Mouse (Mus musculus) CH12.LX (cell line): ENCODE results near the gene Cntrl. TPM values are rescaled to one million over a fixed set of nuclear protein-coding genes. Genes with fewer than 3 reads are reported as not detected.
A peak's percentile ranks its signal among the peaks of the same experiment; 100 is the strongest.

Source experiments
- DNase-seq: peaks from one replicate; pipeline ENCODE4 v3.0.0-alpha.2; 2013; ENCODE audit errors: extremely low read depth
- H3K27ac ChIP-seq: 2 replicates; pipeline ENCODE4 v1.5.1; 2012; ENCODE audit warnings: low read depth, mild to moderate bottlenecking, control low read depth, moderate library complexity; ENCODE audit not compliant: insufficient read depth
- H3K27me3 ChIP-seq: replicated peaks from 2 replicates; pipeline ENCODE3; 2012; ENCODE audit warnings: inconsistent platforms
- H3K36me3 ChIP-seq, 2 experiments: replicated peaks in 1 of 2; 2 replicates each; pipeline versions ENCODE3 to v1.6.1; 2012; ENCODE audit warnings: inconsistent platforms in 1 of 2, low read length in 1 of 2, mild to moderate bottlenecking in 1 of 2, mixed read lengths in 1 of 2, moderate library complexity in 1 of 2; ENCODE audit not compliant: control insufficient read depth in 1 of 2, insufficient read depth in 1 of 2
- H3K4me1 ChIP-seq, 2 experiments: 2 replicates each; pipeline ENCODE4 v1.6.1; 2012; ENCODE audit warnings: inconsistent platforms in 1 of 2, moderate library complexity in 1 of 2; ENCODE audit not compliant: insufficient read depth in 2 of 2, control insufficient read depth in 1 of 2
- H3K4me2 ChIP-seq: 2 replicates; pipeline ENCODE4 v1.6.1; 2012; ENCODE audit warnings: low read depth, mild to moderate bottlenecking, control low read depth; ENCODE audit not compliant: poor library complexity, insufficient read depth, severe bottlenecking
- H3K4me3 ChIP-seq, 3 experiments: fragments of 150-350 bp in 1 of 3; sonication (generic) in 1 of 3; replicated peaks in 1 of 3; 2 replicates each; pipeline versions ENCODE3 to v1.5.1; 2011 to 2012; ENCODE audit warnings: low read depth in 2 of 3, low read length in 2 of 3, mild to moderate bottlenecking in 2 of 3, moderate library complexity in 2 of 3, control low read depth in 1 of 3, improper control_type of control experiment in 1 of 3, inconsistent platforms in 1 of 3, mixed read lengths in 1 of 3; ENCODE audit not compliant: poor library complexity in 1 of 3
- H3K79me2 ChIP-seq: replicated peaks from 2 replicates; pipeline ENCODE4 v1.6.1; 2012; ENCODE audit warnings: mild to moderate bottlenecking, moderate library complexity; ENCODE audit not compliant: control insufficient read depth, poor library complexity, insufficient read depth, severe bottlenecking; ENCODE audit errors: extremely low read depth
- H3K9ac ChIP-seq: 2 replicates; pipeline ENCODE4 v1.6.1; 2012; ENCODE audit warnings: low read depth, mild to moderate bottlenecking, control low read depth, moderate library complexity; ENCODE audit not compliant: insufficient read depth
- H3K9me3 ChIP-seq: replicated peaks from 2 replicates; pipeline ENCODE3; 2012; ENCODE audit warnings: low read length, inconsistent platforms, mixed read lengths
- BHLHE40 ChIP-seq: IDR thresholded peaks from 2 replicates; pipeline ENCODE4 v1.6.1; 2011; ENCODE audit warnings: mild to moderate bottlenecking, low read depth, low read length, improper control_type of control experiment
- CHD1 ChIP-seq: IDR thresholded peaks from 2 replicates; pipeline ENCODE4 v1.6.1; 2012; ENCODE audit warnings: low read depth, low read length, improper control_type of control experiment, inconsistent platforms
- CHD2 ChIP-seq: IDR thresholded peaks from 2 replicates; pipeline ENCODE4 v1.6.1; 2011; ENCODE audit warnings: low read length, improper control_type of control experiment
- CTCF ChIP-seq, 2 experiments: IDR thresholded peaks in 1 of 2; conservative IDR thresholded peaks in 1 of 2; 2 replicates each; pipeline ENCODE4 v1.5.1; 2011 to 2012; ENCODE audit warnings: low read depth in 2 of 2, low read length in 2 of 2, improper control_type of control experiment in 1 of 2, inconsistent platforms in 1 of 2, mild to moderate bottlenecking in 1 of 2, moderate library complexity in 1 of 2
- E2F4 ChIP-seq: IDR thresholded peaks from 2 replicates; pipeline ENCODE4 v1.6.1; 2011; ENCODE audit warnings: low read depth, low read length, improper control_type of control experiment; ENCODE audit not compliant: insufficient replicate concordance
- ELF1 ChIP-seq: IDR thresholded peaks from 2 replicates; pipeline ENCODE4 v1.6.1; 2014; ENCODE audit warnings: low read depth, mild to moderate bottlenecking, inconsistent platforms, low read length, improper control_type of control experiment
- EP300 ChIP-seq: IDR thresholded peaks from 2 replicates; pipeline ENCODE4 v1.6.1; 2011; ENCODE audit warnings: low read length, improper control_type of control experiment
- ETS1 ChIP-seq: conservative IDR thresholded peaks from 2 replicates; pipeline ENCODE4 v1.6.1; 2012; ENCODE audit warnings: low read depth, mild to moderate bottlenecking, inconsistent platforms, low read length, improper control_type of control experiment, moderate library complexity
- GABPA ChIP-seq: IDR thresholded peaks from 2 replicates; pipeline ENCODE4 v1.6.1; 2012; ENCODE audit warnings: low read depth, low read length, improper control_type of control experiment, inconsistent platforms; ENCODE audit not compliant: insufficient replicate concordance
- HCFC1 ChIP-seq: IDR thresholded peaks from 2 replicates; pipeline ENCODE4 v1.6.1; 2012; ENCODE audit warnings: low read depth, mild to moderate bottlenecking, inconsistent platforms, low read length, improper control_type of control experiment
- IRF4 ChIP-seq: IDR thresholded peaks from 2 replicates; pipeline ENCODE4 v1.6.1; 2014; ENCODE audit warnings: low read depth, mild to moderate bottlenecking, inconsistent platforms, low read length, improper control_type of control experiment
- JUN ChIP-seq: IDR thresholded peaks from 2 replicates; pipeline ENCODE4 v1.6.1; 2011; ENCODE audit warnings: low read depth, mild to moderate bottlenecking, low read length, improper control_type of control experiment, moderate library complexity; ENCODE audit not compliant: insufficient read depth
- JUND ChIP-seq: conservative IDR thresholded peaks from 2 replicates; pipeline ENCODE4 v1.6.1; 2011; ENCODE audit warnings: low read depth, low read length, improper control_type of control experiment
- KAT2A ChIP-seq: IDR thresholded peaks from 2 replicates; pipeline ENCODE4 v1.6.1; 2012; ENCODE audit warnings: low read length, improper control_type of control experiment, inconsistent platforms; ENCODE audit not compliant: insufficient replicate concordance
- MAFK ChIP-seq: IDR thresholded peaks from 2 replicates; pipeline ENCODE4 v1.6.1; 2011; ENCODE audit warnings: low read length, improper control_type of control experiment; ENCODE audit not compliant: insufficient replicate concordance
- MAX ChIP-seq: IDR thresholded peaks from 2 replicates; pipeline ENCODE4 v1.6.1; 2011; ENCODE audit warnings: low read length, improper control_type of control experiment
- MAZ ChIP-seq: IDR thresholded peaks from 2 replicates; pipeline ENCODE4 v1.6.1; 2012; ENCODE audit warnings: low read depth, mild to moderate bottlenecking, inconsistent platforms, low read length, improper control_type of control experiment, moderate library complexity
- MEF2A ChIP-seq: IDR thresholded peaks from 2 replicates; pipeline ENCODE4 v1.6.1; 2014; ENCODE audit warnings: low read depth, mild to moderate bottlenecking, inconsistent platforms, low read length, improper control_type of control experiment, borderline replicate concordance
- MXI1 ChIP-seq: IDR thresholded peaks from 2 replicates; pipeline ENCODE4 v1.6.1; 2011; ENCODE audit warnings: mild to moderate bottlenecking, low read depth, low read length, improper control_type of control experiment
- MYC ChIP-seq: IDR thresholded peaks from 2 replicates; pipeline ENCODE4 v1.6.1; 2011; ENCODE audit warnings: low read depth, mild to moderate bottlenecking, improper control_type of control experiment, low read length
- NELFE ChIP-seq: IDR thresholded peaks from 2 replicates; pipeline ENCODE4 v1.6.1; 2011; ENCODE audit warnings: low read depth, low read length, improper control_type of control experiment
- NRF1 ChIP-seq: IDR thresholded peaks from 2 replicates; pipeline ENCODE4 v1.6.1; 2014; ENCODE audit warnings: low read depth, mild to moderate bottlenecking, inconsistent platforms, low read length, improper control_type of control experiment, moderate library complexity
- PAX5 ChIP-seq: IDR thresholded peaks from 2 replicates; pipeline ENCODE4 v1.6.1; 2012; ENCODE audit warnings: low read length, inconsistent platforms, mixed read lengths
- POLR2A ChIP-seq: IDR thresholded peaks from 2 replicates; pipeline ENCODE4 v1.6.1; 2011; ENCODE audit warnings: low read depth, mild to moderate bottlenecking, improper control_type of control experiment, low read length
- POLR2AphosphoS2 ChIP-seq: IDR thresholded peaks from 2 replicates; pipeline ENCODE4 v1.6.1; 2011; ENCODE audit warnings: low read depth, low read length, improper control_type of control experiment
- RAD21 ChIP-seq: IDR thresholded peaks from 2 replicates; pipeline ENCODE4 v1.6.1; 2011; ENCODE audit warnings: low read depth, mild to moderate bottlenecking, low read length, improper control_type of control experiment, moderate library complexity
- RCOR1 ChIP-seq: conservative IDR thresholded peaks from 2 replicates; pipeline ENCODE4 v1.6.1; 2012; ENCODE audit warnings: low read depth, mild to moderate bottlenecking, inconsistent platforms, low read length, improper control_type of control experiment
- SIN3A ChIP-seq: IDR thresholded peaks from 2 replicates; pipeline ENCODE4 v1.6.1; 2012; ENCODE audit warnings: low read length, improper control_type of control experiment, inconsistent platforms
- SMC3 ChIP-seq: IDR thresholded peaks from 2 replicates; pipeline ENCODE4 v1.6.1; 2011; ENCODE audit warnings: low read depth, low read length, improper control_type of control experiment
- TBP ChIP-seq: conservative IDR thresholded peaks from 2 replicates; pipeline ENCODE4 v1.6.1; 2011; ENCODE audit warnings: low read depth, low read length, improper control_type of control experiment
- TCF12 ChIP-seq: IDR thresholded peaks from 2 replicates; pipeline ENCODE4 v1.6.1; 2014; ENCODE audit warnings: low read depth, mild to moderate bottlenecking, inconsistent platforms, low read length, improper control_type of control experiment
- UBTF ChIP-seq: IDR thresholded peaks from 2 replicates; pipeline ENCODE4 v1.6.1; 2012; ENCODE audit warnings: low read depth, mild to moderate bottlenecking, inconsistent platforms, low read length, improper control_type of control experiment, moderate library complexity
- USF2 ChIP-seq: conservative IDR thresholded peaks from 2 replicates; pipeline ENCODE4 v1.6.1; 2011; ENCODE audit warnings: low read depth, low read length, improper control_type of control experiment
- ZC3H11A ChIP-seq: IDR thresholded peaks from 2 replicates; pipeline ENCODE4 v1.6.1; 2012; ENCODE audit warnings: low read depth, mild to moderate bottlenecking, inconsistent platforms, low read length, improper control_type of control experiment
- ZNF384 ChIP-seq: IDR thresholded peaks from 2 replicates; pipeline ENCODE4 v1.6.1; 2012; ENCODE audit warnings: low read depth, low read length, improper control_type of control experiment, inconsistent platforms
- dilution Hi-C: fragments of 300-500 bp; cut with MboI; formaldehyde crosslinking; loops from 2 replicates; pipeline ENCODE4 v1.14.3; 2020; ENCODE audit warnings: low sequenced_read_pairs; ENCODE audit not compliant: extremely low pct_unique_long_range_greater_than_20kb, extremely low pct_ligation_motif_present
- in situ Hi-C: fragments of 300-500 bp; cut with MboI; formaldehyde crosslinking; loops from 3 replicates; pipeline ENCODE4 v1.14.3; 2019; ENCODE audit warnings: low sequenced_read_pairs, low pct_ligation_motif_present, low pct_unique_long_range_greater_than_20kb, mixed read lengths
- polyA plus RNA-seq: library from polyadenylated mRNA; unstranded; fragments of >175 nt; gene quantifications from 2 replicates; pipeline ENCODE4 v1.2.1, GENCODE M21; 2012; ENCODE audit warnings: low read depth; ENCODE audit not compliant: insufficient read length
- total RNA-seq, 2 experiments: library from RNA; depleted of rRNA; stranded (reverse); fragments of 300-350 nt in 1 of 2; fragments of >200 nt in 1 of 2; gene quantifications; 2 replicates each; pipeline ENCODE4 v1.2.3; 2012 to 2014

Gene Cntrl
- total RNA-seq (2012; rRNA removed) (55.6 and 59.1 TPM in 2 replicates), total RNA-seq (2014; rRNA removed) (64.5 and 66.3 TPM in 2 replicates), polyA plus RNA-seq (64.5 and 69.7 TPM in 2 replicates)

DNA sequence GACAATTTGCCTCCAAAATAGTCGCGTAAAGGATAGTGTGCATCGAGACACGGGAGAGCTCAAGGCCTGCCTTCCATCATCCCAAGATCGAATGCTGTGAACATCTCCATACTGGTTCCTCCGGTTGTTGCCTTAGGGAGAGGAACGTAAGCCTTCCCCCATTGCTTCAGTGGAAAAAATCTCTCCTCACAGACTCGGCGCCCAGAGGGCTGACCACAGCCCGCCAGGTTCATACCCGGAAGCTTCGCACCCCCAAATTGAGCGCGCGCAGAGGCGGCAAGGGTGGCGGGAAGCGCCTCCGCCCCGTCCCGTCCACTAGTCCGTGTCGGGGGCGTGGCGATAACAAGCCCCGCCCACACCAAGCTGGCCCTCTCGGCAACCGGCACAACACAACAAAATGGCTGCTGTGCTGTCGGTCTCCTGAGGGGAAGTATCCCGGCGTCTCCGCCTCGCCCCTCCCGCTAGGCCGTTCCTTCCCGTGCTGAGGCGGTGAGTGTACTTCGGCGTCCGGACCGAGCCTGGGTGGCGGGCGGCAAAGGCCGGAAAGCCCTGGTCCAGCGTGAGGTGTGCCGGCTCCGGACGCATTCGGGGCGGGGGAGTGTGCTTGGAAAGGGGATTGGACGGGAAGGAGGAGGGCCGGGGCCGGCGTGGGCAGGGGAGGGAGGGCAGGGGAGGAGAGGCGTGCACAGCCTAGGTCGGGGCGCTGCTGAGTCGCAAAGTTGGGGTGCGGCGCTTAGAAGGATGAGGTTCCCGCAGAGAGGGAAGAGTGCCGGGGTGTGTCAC is at the start of gene Cntrl:
TSS of gene Cntrl (plus strand) at position 352 of the 783 bp plus-strand sequence.
- H3K36me3 ChIP-seq: peaks cover 7 to 20% of the 10 kb centered on the region in 2 experiments
- H3K9ac ChIP-seq: peak within 1 kb of the TSS; percentile 76
- H3K27me3 ChIP-seq: no peaks in the 10 kb centered on the region
- in situ Hi-C loops: loop anchor here (5.0 to 25.0 kb wide), 3 partner anchors 57 to 322 kb away; partner anchors contain the start of genes Rabepk and Traf1
- dilution Hi-C loops: no loop called here
- peaks cover 31% of the 10 kb centered on the region for H3K79me2 ChIP-seq
- peaks cover 1 to 32% of the 10 kb centered on the region in 2 experiments for H3K4me1 ChIP-seq
- no peaks in the 10 kb centered on the region for H3K9me3 ChIP-seq
- TF ChIP-seq SMC3 (no peak), NELFE (peak; percentile 76), GABPA (no peak), NRF1 (peak; percentile 77), PAX5 (no peak), JUN (no peak), EP300 (no peak), HCFC1 (peak; percentile 33; the same call in 1 of the 2 replicates), TCF12 (peak; percentile 64; the same call in 1 of the 2 replicates), POLR2AphosphoS2 (peak; percentile 78; the same call in 1 of the 2 replicates), UBTF (peak; percentile 72; the same call in 1 of the 2 replicates), CHD1 (no peak; the same call in 1 of the 2 replicates), CHD2 (no peak; the same call in 1 of the 2 replicates), TBP (no peak; the same call in none of the 2 replicates), MAX (peak; percentile 73), E2F4 (peak; percentile 90; the same call in 1 of the 2 replicates), SIN3A (peak; percentile 46; the same call in 1 of the 2 replicates), POLR2A (peak; percentile 80), CTCF (conservative IDR thresholded peaks at IDR 0.05 in 1 of 2, IDR thresholded peaks at IDR 0.05 in 1 of 2; ENCODE audit: low read depth in 2 of 2, low read length in 2 of 2) (no peak), ELF1 (peak; percentile 94), ZC3H11A (no peak), MAFK (no peak), BHLHE40 (peak; percentile 15; the same call in 1 of the 2 replicates), JUND (no peak), ETS1 (peak; percentile 25; the same call in 1 of the 2 replicates), MYC (peak; percentile 47; the same call in 1 of the 2 replicates), ZNF384 (no peak), IRF4 (0 out of 2 replicates have a peak, but pooled peaks have one; percentile 14), RAD21 (no peak), MEF2A (no peak), RCOR1 (no peak), KAT2A (0 out of 2 replicates have a peak, but pooled peaks have one; percentile 38), MXI1 (peak; percentile 80; the same call in 1 of the 2 replicates), MAZ (peak; percentile 74; the same call in 1 of the 2 replicates), USF2 (no peak)
- peak within 1 kb of the TSS; percentile 100 for H3K4me2 ChIP-seq
- peak within 1 kb of the TSS; percentile 92 for H3K27ac ChIP-seq
- peak within 1 kb of the TSS; percentile 66 to 93 (median 76) for H3K4me3 ChIP-seq
- DNase-seq: peak; percentile 92
